Mouse (Mus musculus) bone marrow, adult 2 months (tissue): ENCODE results near the gene Lyst.
"Not testable (repeated sequence)": the region's sequence is repeated elsewhere in the genome, so short reads cannot be mapped to it uniquely, and the experiment has no call there.

Source experiments
- CTCF ChIP-seq: fragments of 200-500 bp; IDR thresholded peaks from 2 replicates; pipeline ENCODE4 v1.5.1; 2011; ENCODE audit warnings: low read length, control low read depth; ENCODE audit not compliant: control insufficient read depth, insufficient read depth
- POLR2A ChIP-seq: fragments of 200-500 bp; IDR thresholded peaks from 2 replicates; pipeline ENCODE4 v1.6.1; 2011; ENCODE audit warnings: low read depth, mild to moderate bottlenecking, control low read depth, low read length, borderline replicate concordance; ENCODE audit not compliant: control insufficient read depth

GRCm38 (mm10) chr13:13721435-13721834, 131.2 kb downstream of the Lyst start:
- TF ChIP-seq CTCF, POLR2A: not testable (repeated sequence)
